In the genomic region with DNA sequence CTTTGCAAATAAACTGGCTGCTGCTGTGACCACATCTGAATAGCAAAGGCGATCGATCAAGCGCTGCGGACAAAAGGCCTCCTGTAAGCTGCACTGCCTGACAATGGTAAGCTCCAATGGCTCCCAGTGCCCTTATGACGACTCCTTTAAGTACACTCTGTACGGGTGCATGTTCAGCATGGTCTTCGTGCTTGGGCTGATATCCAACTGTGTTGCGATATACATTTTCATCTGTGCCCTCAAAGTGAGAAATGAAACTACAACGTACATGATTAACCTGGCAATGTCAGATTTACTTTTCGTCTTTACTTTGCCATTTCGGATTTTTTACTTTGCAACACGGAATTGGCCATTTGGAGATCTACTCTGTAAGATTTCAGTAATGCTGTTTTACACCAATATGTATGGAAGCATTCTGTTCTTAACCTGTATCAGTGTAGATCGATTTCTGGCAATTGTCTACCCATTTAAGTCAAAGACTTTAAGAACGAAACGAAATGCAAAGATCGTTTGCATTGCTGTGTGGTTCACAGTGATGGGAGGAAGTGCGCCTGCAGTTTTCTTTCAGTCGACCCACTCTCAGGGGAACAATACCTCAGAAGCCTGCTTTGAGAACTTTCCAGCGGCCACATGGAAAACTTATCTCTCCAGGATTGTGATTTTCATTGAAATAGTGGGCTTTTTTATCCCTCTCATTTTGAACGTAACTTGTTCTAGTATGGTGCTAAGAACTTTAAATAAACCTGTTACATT, we compare ENCODE assay signal across 8 mouse cellular contexts. TPM values are rescaled to one million over a fixed set of nuclear protein-coding genes. Genes with fewer than 3 reads are reported as not detected.
DNase-seq lines count a peak whose midpoint lies in the region; ATAC-seq and TF ChIP-seq lines count a peak whose summit lies in the region.

No protein-coding gene starts in this region.

- peak overlapping the region; percentile 95 for H3K27ac ChIP-seq in intestine, embryonic 15.5 days
- peak overlapping the region; percentile 93 for H3K27ac ChIP-seq in liver, postnatal 0 days (ENCODE audit: low read depth)
- H3K27ac ChIP-seq in neural tube, embryonic 11.5 days (ENCODE audit: low read depth, low read length) = peak overlapping the region; percentile 95

- no peak for TF ChIP-seq CTCF in liver, postnatal 0 days (IDR thresholded peaks at IDR 0.05; ENCODE audit: low read depth)

- ATAC-seq in intestine, embryonic 15.5 days = peak; percentile 83
- ATAC-seq in liver, postnatal 0 days = peak; percentile 81
- ATAC-seq in neural tube, embryonic 11.5 days (ENCODE audit: insufficient read depth, low FRiP score, low TSS enrichment) = peak; percentile 92

- peak overlapping the region; percentile 61 for H3K9ac ChIP-seq in intestine, embryonic 15.5 days
- peak overlapping the region; percentile 77 for H3K9ac ChIP-seq in liver, postnatal 0 days (replicated peaks)
- H3K9ac ChIP-seq in neural tube, embryonic 11.5 days (ENCODE audit: low read length) = peak overlapping the region; percentile 70

- H3K27me3 ChIP-seq in intestine, embryonic 15.5 days (replicated peaks) = no peaks in the 10 kb centered on the region
- no peaks in the 10 kb centered on the region for H3K27me3 ChIP-seq in liver, postnatal 0 days (ENCODE audit: insufficient read depth, low read length)
- no peaks in the 10 kb centered on the region for H3K27me3 ChIP-seq in neural tube, embryonic 11.5 days (ENCODE audit: control insufficient read depth, insufficient read depth, low read length)

- peaks cover 7% of the 10 kb centered on the region for H3K4me1 ChIP-seq in intestine, embryonic 15.5 days (replicated peaks)
- H3K4me1 ChIP-seq in liver, postnatal 0 days (ENCODE audit: insufficient read depth) = peaks cover 8% of the 10 kb centered on the region
- H3K4me1 ChIP-seq in neural tube, embryonic 11.5 days (ENCODE audit: control insufficient read depth, insufficient read depth, low read length) = peaks cover 5% of the 10 kb centered on the region; the same call in 1 of the 2 replicates

- peak; percentile 9; the same call in 1 of the 2 replicates for TF ChIP-seq EP300 in liver, postnatal 0 days (IDR thresholded peaks at IDR 0.05; ENCODE audit: low read depth)

- peak; percentile 30 for DNase-seq in layer of hippocampus, adult 9-11 months
- DNase-seq in layer of hippocampus, adult 8-10 months (ENCODE audit: low spot score in 2 of 2) = no peak
- DNase-seq in adrenal gland, postnatal 36 days = peak; percentile 55 to 56
- DNase-seq in forelimb bud, embryonic 11.5 days (ENCODE audit: low read depth, low spot score) = peak; percentile 66
- DNase-seq in liver, postnatal 0 days = peak; percentile 61
- DNase-seq in neural tube, embryonic 11.5 days (ENCODE audit: low spot score) = peak; percentile 84
- no peak for DNase-seq in frontal cortex, adult 2 months (ENCODE audit: extremely low spot score in 1 of 2, low spot score in 1 of 2)

- peak overlapping the region; percentile 51 for H3K4me3 ChIP-seq in intestine, embryonic 15.5 days (replicated peaks)
- peak overlapping the region; percentile 55 for H3K4me3 ChIP-seq in liver, postnatal 0 days (ENCODE audit: low read depth, low read length)
- peak overlapping the region; percentile 45 for H3K4me3 ChIP-seq in neural tube, embryonic 11.5 days (ENCODE audit: low read depth, low read length)

- peak overlapping the region; percentile 47 for H3K4me2 ChIP-seq in intestine, embryonic 15.5 days (replicated peaks)
- peak overlapping the region; percentile 64 for H3K4me2 ChIP-seq in liver, postnatal 0 days (ENCODE audit: low read depth, low read length)
- H3K4me2 ChIP-seq in neural tube, embryonic 11.5 days (ENCODE audit: low read depth) = peak overlapping the region; percentile 37

- no peaks in the 10 kb centered on the region for H3K36me3 ChIP-seq in intestine, embryonic 15.5 days
- H3K36me3 ChIP-seq in liver, postnatal 0 days (replicated peaks; ENCODE audit: insufficient read depth, low read length) = peaks cover 3% of the 10 kb centered on the region; the same call in 1 of the 2 replicates
- no peaks in the 10 kb centered on the region for H3K36me3 ChIP-seq in neural tube, embryonic 11.5 days (ENCODE audit: control insufficient read depth, insufficient read depth, low read length)

- H3K9me3 ChIP-seq in intestine, embryonic 15.5 days = no peaks in the 10 kb centered on the region
- no peaks in the 10 kb centered on the region for H3K9me3 ChIP-seq in liver, postnatal 0 days (ENCODE audit: low read length)
- H3K9me3 ChIP-seq in neural tube, embryonic 11.5 days (ENCODE audit: control insufficient read depth, low read length) = no peaks in the 10 kb centered on the region

- WGBS in intestine, embryonic 15.5 days = under 1% methylated on average over 20 of the region's 20 CpGs
- WGBS in liver, postnatal 0 days (ENCODE audit: insufficient replicate concordance) = under 1% methylated on average over 20 of the region's 20 CpGs
- under 1% methylated on average over 20 of the region's 20 CpGs for WGBS in neural tube, embryonic 11.5 days

RNA-seq across cellular contexts. Expression of a gene that starts 1.0 kb away (rescaled TPM):
- 1 to 10 TPM; 1.1 to 2.4 (median 2.0) TPM for total RNA-seq in layer of hippocampus, adult 8-10 months (2022)
- 1 to 10 TPM; 4.2 to 5.1 TPM for total RNA-seq in adrenal gland, postnatal 36 days (2021)
- 12.3 and 15.5 TPM in 2 replicates for polyA plus RNA-seq in intestine, embryonic 15.5 days (2015; fragmentation: Nextera tagmentation; extraction: Ambion mirVana)
- polyA plus RNA-seq in liver, postnatal 0 days (2015; fragmentation: Nextera tagmentation; extraction: Ambion mirVana) = 12.2 and 12.9 TPM in 2 replicates
- 16.0 and 18.0 TPM in 2 replicates for polyA plus RNA-seq in neural tube, embryonic 11.5 days (2014; fragmentation: Nextera tagmentation; extraction: Ambion mirVana)
- polyA plus RNA-seq in frontal cortex, adult 2 months (2012; rRNA removed) = 3.3 and 3.9 TPM in 2 replicates

Comparison
In these comparisons a context has a peak if more than half of its experiments do, and no peak if none do; other contexts are left out.
1. DNase-seq: peak in layer of hippocampus, adult 9-11 months (single experiment), adrenal gland, postnatal 36 days (2 of 2), forelimb bud, embryonic 11.5 days (single experiment), liver, postnatal 0 days (single experiment) and neural tube, embryonic 11.5 days (single experiment); none in layer of hippocampus, adult 8-10 months (0 of 2) and frontal cortex, adult 2 months (0 of 2).
2. Peak in every context shown above with its lines, with median percentiles within 50 percentile points of each other: ATAC-seq, H3K27ac ChIP-seq, H3K4me2 ChIP-seq, H3K4me3 ChIP-seq and H3K9ac ChIP-seq.